Mouse (Mus musculus) hindbrain, embryonic 16.5 days (tissue): ENCODE results near the gene Proser3. TPM values are rescaled to one million over a fixed set of nuclear protein-coding genes. Genes with fewer than 3 reads are reported as not detected.

Experiments
- ATAC-seq: fragments of 200-750 bp; cut with Nextera tagmentation; 2 replicates; pipeline ENCODE4 v1.8.0; 2017; ENCODE audit warnings: moderate TSS enrichment, moderate library complexity
- H3K27ac ChIP-seq: fragments of 300-500 bp; sonication (generic); 2 replicates; pipeline ENCODE4 v1.5.1; 2014; ENCODE audit warnings: low read depth, mild to moderate bottlenecking, control low read depth, low read length, moderate library complexity
- H3K27me3 ChIP-seq: fragments of 300-500 bp; sonication (generic); replicated peaks from 2 replicates; pipeline ENCODE4 v1.6.1; 2014; ENCODE audit warnings: low read length; ENCODE audit not compliant: control insufficient read depth, insufficient read depth
- H3K36me3 ChIP-seq: fragments of 300-500 bp; sonication (generic); 2 replicates; pipeline ENCODE4 v1.6.1; 2014; ENCODE audit warnings: mild to moderate bottlenecking, low read length, moderate library complexity, mixed read lengths; ENCODE audit not compliant: control insufficient read depth, insufficient read depth
- H3K4me1 ChIP-seq: fragments of 300-500 bp; sonication (generic); 2 replicates; pipeline ENCODE4 v1.6.1; 2014; ENCODE audit warnings: low read depth, low read length; ENCODE audit not compliant: control insufficient read depth, insufficient read depth
- H3K4me2 ChIP-seq: fragments of 300-500 bp; sonication (generic); 2 replicates; pipeline ENCODE4 v1.6.1; 2014; ENCODE audit warnings: mild to moderate bottlenecking, low read length, control low read depth, moderate library complexity
- H3K4me3 ChIP-seq: fragments of 300-500 bp; sonication (generic); 2 replicates; pipeline ENCODE4 v1.5.1; 2014; ENCODE audit warnings: mild to moderate bottlenecking, low read length, control low read depth, moderate library complexity
- H3K9ac ChIP-seq: fragments of 300-500 bp; sonication (generic); 2 replicates; pipeline ENCODE4 v1.6.1; 2014; ENCODE audit warnings: low read depth, mild to moderate bottlenecking, control low read depth, low read length, moderate library complexity
- H3K9me3 ChIP-seq: fragments of 300-500 bp; sonication (generic); 2 replicates; pipeline ENCODE4 v1.6.1; 2014; ENCODE audit warnings: mild to moderate bottlenecking, low read length, moderate library complexity; ENCODE audit not compliant: control insufficient read depth
- WGBS: fragments of 180-500 bp; shearing (Covaris S2); extraction: QIAGEN DNeasy Blood & Tissue Kit; methylation state at CpG from one replicate; pipeline ENCODE4 v1.1.7; 2014; 5-methylcytosine and 5-hydroxymethylcytosine counted together
- polyA plus RNA-seq: library from polyadenylated mRNA; unstranded; fragments of >200 nt; fragmentation: Nextera tagmentation; extraction: Ambion mirVana; gene quantifications from 2 replicates; pipeline ENCODE4 v1.2.1, GENCODE M21; 2015

The Proser3 gene
- polyA plus RNA-seq, 1 experiment from 2014 or later = 6.8 TPM

- no peak for ATAC-seq
- Histone ChIP-seq H3K4me3 (peak overlapping the region; percentile 55; the same call in 1 of the 2 replicates), H3K9me3 (no peaks in the 10 kb centered on the region), H3K4me1 (peaks cover 24% of the 10 kb centered on the region), H3K27ac (no peak overlapping the region), H3K9ac (peak overlapping the region; percentile 65), H3K4me2 (peak overlapping the region; percentile 91), H3K27me3 (no peaks in the 10 kb centered on the region), H3K36me3 (peaks cover 23% of the 10 kb centered on the region)
- 88% methylated on average over 20 of the region's 22 CpGs for WGBS
Measured at GRCm38 (mm10) chr7:30553810-30554584, 1.9 kb upstream of the Proser3 start.

- WGBS = 5% methylated on average over 23 of the region's 23 CpGs
- no peak for ATAC-seq
- peak overlapping the region; percentile 55 for H3K4me3 ChIP-seq
- peaks cover 23% of the 10 kb centered on the region for H3K36me3 ChIP-seq
- H3K9ac ChIP-seq = peak overlapping the region; percentile 65
- peak overlapping the region; percentile 91 for H3K4me2 ChIP-seq
- H3K27me3 ChIP-seq = no peaks in the 10 kb centered on the region
- H3K4me1 ChIP-seq = peaks cover 15% of the 10 kb centered on the region
- H3K27ac ChIP-seq = peak overlapping the region; percentile 81
- H3K9me3 ChIP-seq = no peaks in the 10 kb centered on the region
Measured at GRCm38 (mm10) chr7:30553021-30553589, 1.0 kb upstream of the Proser3 start.

GRCm38 (mm10) chr7:30551445-30552101 is 526 bp downstream of the Proser3 start:
- 3% methylated on average over 10 of the region's 10 CpGs for WGBS

GRCm38 (mm10) chr7:30550603-30551002 is 1.5 kb downstream of the Proser3 start:
- 100% methylated on average over 1 of the region's 1 CpGs for WGBS
- no peak for ATAC-seq
- Histone ChIP-seq H3K36me3 (peaks cover 7% of the 10 kb centered on the region), H3K9ac (no peak overlapping the region), H3K4me3 (no peak overlapping the region), H3K9me3 (no peaks in the 10 kb centered on the region), H3K4me1 (peaks cover 14% of the 10 kb centered on the region), H3K4me2 (no peak overlapping the region), H3K27me3 (no peaks in the 10 kb centered on the region), H3K27ac (no peak overlapping the region)

More at GRCm38 (mm10) chr7:30551445-30552101, 526 bp downstream of the Proser3 start:
- peak; percentile 63 for ATAC-seq
- Histone ChIP-seq H3K27ac (peak overlapping the region; percentile 89), H3K9ac (peak overlapping the region; percentile 62), H3K9me3 (no peaks in the 10 kb centered on the region), H3K36me3 (peaks cover 16% of the 10 kb centered on the region), H3K4me2 (peak overlapping the region; percentile 91), H3K4me1 (peaks cover 14% of the 10 kb centered on the region), H3K4me3 (peak overlapping the region; percentile 55), H3K27me3 (no peaks in the 10 kb centered on the region)

- no peak overlapping the region for H3K4me2 ChIP-seq
- H3K27ac ChIP-seq = no peak overlapping the region
- no peaks in the 10 kb centered on the region; the same call in 1 of the 2 replicates for H3K36me3 ChIP-seq
- ATAC-seq = no peak
- no peak overlapping the region for H3K9ac ChIP-seq
- no peaks in the 10 kb centered on the region for H3K9me3 ChIP-seq
- peaks cover 14% of the 10 kb centered on the region for H3K4me1 ChIP-seq
- H3K4me3 ChIP-seq = no peak overlapping the region
- 76% methylated on average over 1 of the region's 2 CpGs for WGBS
- H3K27me3 ChIP-seq = no peaks in the 10 kb centered on the region
Measured at GRCm38 (mm10) chr7:30549880-30550279, 2.2 kb downstream of the Proser3 start.

GRCm38 (mm10) chr7:30544327-30544726 is 7.8 kb downstream of the Proser3 start:
- Histone ChIP-seq H3K9ac (no peak overlapping the region), H3K4me1 (no peaks in the 10 kb centered on the region), H3K4me3 (no peak overlapping the region), H3K9me3 (no peaks in the 10 kb centered on the region), H3K36me3 (peaks cover 6% of the 10 kb centered on the region), H3K4me2 (no peak overlapping the region), H3K27me3 (no peaks in the 10 kb centered on the region), H3K27ac (no peak overlapping the region)
- no peak for ATAC-seq
- WGBS = 91% methylated on average over 2 of the region's 2 CpGs

- Histone ChIP-seq H3K36me3 (peaks cover 6% of the 10 kb centered on the region), H3K4me1 (peaks cover 5% of the 10 kb centered on the region), H3K27ac (no peak overlapping the region), H3K4me3 (no peak overlapping the region), H3K9me3 (no peaks in the 10 kb centered on the region), H3K4me2 (no peak overlapping the region), H3K9ac (no peak overlapping the region), H3K27me3 (no peaks in the 10 kb centered on the region)
- WGBS = 90% methylated on average over 7 of the region's 7 CpGs
- ATAC-seq = no peak
Measured at GRCm38 (mm10) chr7:30540572-30540971, 11.5 kb downstream of the Proser3 start.

GRCm38 (mm10) chr7:30534633-30535577 is 17.2 kb downstream of the Proser3 start, which contains the start of gene Arhgap33:
TSS of gene Arhgap33 (minus strand) at chr7:30535060.
- H3K4me3 ChIP-seq = peak within 1 kb of the TSS; percentile 79
- peaks cover 32% of the 10 kb centered on the region for H3K4me1 ChIP-seq
- peaks cover 11% of the 10 kb centered on the region for H3K36me3 ChIP-seq
- peak within 1 kb of the TSS; percentile 94 for H3K9ac ChIP-seq
- ATAC-seq = peak; percentile 93
- H3K27ac ChIP-seq = peak within 1 kb of the TSS; percentile 95
- under 1% methylated on average over 43 of the region's 84 CpGs for WGBS
- no peaks in the 10 kb centered on the region for H3K9me3 ChIP-seq
- H3K4me2 ChIP-seq = peak within 1 kb of the TSS; percentile 88
- H3K27me3 ChIP-seq = no peaks in the 10 kb centered on the region
